Mouse (Mus musculus): Measurements from ENCODE around the gene Cmc2. TPM values are rescaled to one million over a fixed set of nuclear protein-coding genes. Genes with fewer than 3 reads are reported as not detected.

Gene Cmc2
- total RNA-seq (2022) = 10 to 100 TPM; 11.8 to 13.6 (median 13.1) TPM

DNA sequence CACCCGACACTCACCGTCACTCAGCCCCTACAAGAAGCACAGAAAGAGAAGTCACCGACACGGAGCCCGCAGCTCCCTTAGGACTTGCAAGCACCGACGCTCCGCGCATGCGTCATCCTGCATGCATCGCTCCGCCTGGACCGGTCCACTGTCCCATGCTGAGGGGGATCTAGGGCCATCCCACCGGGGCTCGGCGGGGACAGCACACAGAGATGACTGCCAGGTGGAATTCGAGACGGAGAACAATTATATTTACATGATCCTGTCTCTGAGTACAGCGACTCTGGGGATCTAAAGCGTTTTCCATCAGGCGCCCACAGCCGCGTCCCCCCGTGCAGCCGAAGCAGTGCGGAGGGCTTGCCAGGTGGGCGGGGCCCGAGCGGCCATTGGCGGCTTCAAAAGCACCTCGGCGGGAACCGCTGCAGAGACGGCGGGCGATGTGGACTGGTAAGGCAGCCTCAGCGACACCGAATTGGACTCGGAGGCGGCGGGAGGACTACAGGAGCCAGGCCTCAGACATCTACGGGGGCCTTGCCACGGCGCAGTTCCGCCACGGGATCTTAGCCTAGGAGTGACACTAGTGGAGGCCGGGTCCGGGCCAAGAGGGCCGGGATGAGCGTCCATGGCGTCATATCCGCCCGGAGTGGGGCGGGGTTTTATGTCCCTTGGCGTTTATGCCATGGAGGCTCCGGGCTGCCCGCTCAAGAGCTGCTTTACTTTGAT is at the start of gene Cmc2, which contains the start of gene Cenpn:
Cmc2 (minus strand) TSS at position 119 of the 723 bp plus-strand sequence.
Cenpn (plus strand) TSS at position 394 of the 723 bp plus-strand sequence.
- DNase-seq (ENCODE audit: low spot score in 2 of 2) = peak; percentile 85 to 90

DNA sequence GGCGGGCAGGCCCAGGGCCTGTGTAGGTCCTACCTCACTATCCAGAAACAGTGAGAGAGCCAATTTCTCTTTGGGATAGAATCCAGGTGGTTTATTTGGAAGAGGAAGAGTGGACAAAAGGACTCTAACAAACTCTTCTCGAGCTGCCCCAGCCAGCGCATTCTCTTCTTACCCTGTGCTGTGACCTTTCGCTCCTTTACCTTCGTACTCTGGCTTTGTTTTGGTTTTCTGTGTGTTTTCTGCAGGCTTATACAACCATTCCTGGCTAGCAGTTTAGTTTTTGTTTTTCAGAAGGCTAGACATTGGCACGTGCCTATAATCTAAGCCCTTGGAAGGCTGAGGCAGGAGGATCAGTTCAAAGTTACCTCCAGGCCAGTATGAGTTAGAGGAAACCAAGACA is 48.3 kb upstream of the Cmc2 start:
- no peak for DNase-seq (ENCODE audit: low spot score in 2 of 2)

DNA sequence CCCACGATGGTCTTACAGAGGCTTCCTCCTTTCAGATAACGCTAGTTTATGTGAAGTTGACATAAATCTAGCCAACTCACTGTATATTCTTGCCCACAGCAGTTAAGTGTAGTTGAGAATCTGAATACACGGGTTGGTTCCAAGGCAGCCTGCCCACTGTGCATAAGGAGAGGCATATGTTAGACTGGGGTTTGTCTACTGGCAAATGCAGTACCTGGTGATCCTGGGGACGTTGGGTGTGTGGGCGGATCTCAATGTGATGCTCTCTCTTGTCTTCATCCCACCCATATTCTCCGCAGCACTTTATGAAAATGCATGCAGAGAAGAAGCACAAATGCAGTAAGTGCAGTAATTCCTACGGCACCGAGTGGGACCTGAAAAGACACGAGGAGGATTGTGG is 33.2 kb upstream of the Cmc2 start:
- DNase-seq (ENCODE audit: low spot score in 2 of 2) = peak; percentile 83 to 88

- no peak for DNase-seq (ENCODE audit: low spot score in 2 of 2)
Observed at GRCm38 (mm10) chr8:116952428-116952827, 31.2 kb upstream of the Cmc2 start.

DNA sequence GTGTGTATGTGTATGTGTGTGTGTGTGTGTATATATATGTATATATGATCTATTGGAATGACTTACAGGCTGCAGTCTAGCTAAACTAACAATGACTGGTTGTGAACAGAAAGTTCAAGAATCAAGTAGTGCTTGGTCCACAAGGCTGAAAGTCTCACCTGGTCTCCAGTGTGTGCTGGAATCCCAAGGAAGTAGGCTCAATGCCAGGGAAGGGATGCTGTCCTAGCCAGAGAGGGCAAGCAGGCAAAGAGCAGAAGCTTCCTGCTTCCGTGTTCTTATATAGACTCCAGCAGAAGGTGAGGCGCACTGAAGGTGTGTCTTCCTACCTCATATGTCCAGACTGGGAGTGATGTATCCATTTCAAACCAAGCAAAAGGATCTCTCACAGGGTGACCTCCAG is 30.5 kb upstream of the Cmc2 start:
- DNase-seq (ENCODE audit: low spot score in 2 of 2) = no peak

GRCm38 (mm10) chr8:116951369-116951768 is 30.1 kb upstream of the Cmc2 start:
- DNase-seq (ENCODE audit: low spot score in 2 of 2) = no peak

- DNase-seq (ENCODE audit: low spot score in 2 of 2) = no peak
Observed at GRCm38 (mm10) chr8:116947589-116947988, 26.3 kb upstream of the Cmc2 start.

DNA sequence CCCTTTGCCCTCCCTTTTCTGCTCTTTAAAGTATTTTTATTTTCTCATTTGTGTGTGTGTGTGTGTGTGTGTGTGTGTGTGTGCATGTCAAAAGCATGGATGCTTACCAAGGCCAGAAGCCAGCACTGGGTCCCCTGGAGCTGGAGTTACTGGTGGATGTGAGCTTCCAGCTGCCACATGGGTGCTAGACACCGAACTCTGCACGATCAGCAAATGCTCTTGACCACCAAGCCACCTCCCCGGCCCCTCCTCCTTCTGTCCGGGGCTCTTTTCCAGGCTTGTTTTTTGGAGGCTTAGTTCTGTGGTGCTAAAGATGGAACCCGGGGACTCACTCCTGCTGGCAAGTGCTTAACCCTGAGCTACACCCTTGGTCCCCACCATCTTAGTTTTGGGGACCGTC is 25.6 kb upstream of the Cmc2 start:
- no peak for DNase-seq (ENCODE audit: low spot score in 2 of 2)

- DNase-seq (ENCODE audit: low spot score in 2 of 2) = peak in 1 of 2 experiments; percentile 23
Observed at GRCm38 (mm10) chr8:116946268-116946838, 25.1 kb upstream of the Cmc2 start.

DNA sequence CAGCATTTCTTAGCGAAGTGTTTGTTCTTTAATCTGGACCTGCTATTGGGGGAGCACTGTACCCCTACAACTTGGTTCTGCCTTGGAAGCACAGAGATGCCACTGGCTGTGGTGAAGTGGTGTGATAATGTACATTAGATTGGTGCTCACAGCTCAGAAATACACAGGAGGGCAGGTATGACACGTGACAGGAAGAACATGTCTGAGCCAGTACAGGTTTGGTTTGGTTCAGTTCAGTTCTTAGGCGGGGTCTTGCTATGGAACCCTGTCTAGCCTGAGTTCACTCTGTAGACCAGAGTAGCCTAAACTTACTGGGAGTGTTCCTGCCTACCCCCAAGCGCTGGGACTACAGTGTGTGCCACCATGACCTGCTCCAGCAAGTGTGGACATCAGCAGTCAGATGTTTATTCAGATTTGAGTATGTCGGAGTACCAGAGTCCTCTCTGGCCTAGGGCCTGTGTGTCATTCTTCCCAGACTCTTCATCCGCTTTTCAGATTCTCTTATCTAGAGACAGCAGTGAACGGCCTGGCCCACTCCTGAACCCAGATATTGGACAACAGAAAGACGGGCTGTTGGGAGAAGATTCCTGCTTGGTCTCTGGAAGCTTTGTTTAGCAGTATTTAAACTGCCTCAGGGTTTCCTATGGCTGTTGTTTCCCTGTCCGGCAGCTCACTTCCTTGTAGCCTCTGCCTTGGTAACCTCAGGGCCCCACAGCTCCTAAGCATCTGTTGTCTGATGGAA is 24.1 kb upstream of the Cmc2 start:
- DNase-seq (ENCODE audit: low spot score in 2 of 2) = no peak

- no peak for DNase-seq (ENCODE audit: low spot score in 2 of 2)
Observed at GRCm38 (mm10) chr8:116944385-116944696, 23.1 kb upstream of the Cmc2 start.

GRCm38 (mm10) chr8:116943555-116944384 is 22.5 kb upstream of the Cmc2 start:
- DNase-seq (ENCODE audit: low spot score in 2 of 2) = no peak

- DNase-seq (ENCODE audit: low spot score in 2 of 2) = peak; percentile 59 to 72
Observed at GRCm38 (mm10) chr8:116943161-116943554, 21.9 kb upstream of the Cmc2 start, which contains the start of gene Atmin. TSS of gene Atmin (plus strand) at chr8:116943393.

GRCm38 (mm10) chr8:116942284-116943058 is 21.2 kb upstream of the Cmc2 start:
- DNase-seq (ENCODE audit: low spot score in 2 of 2) = no peak

- no peak for DNase-seq (ENCODE audit: low spot score in 2 of 2)
Observed at GRCm38 (mm10) chr8:116935506-116935905, 14.3 kb upstream of the Cmc2 start.

DNA sequence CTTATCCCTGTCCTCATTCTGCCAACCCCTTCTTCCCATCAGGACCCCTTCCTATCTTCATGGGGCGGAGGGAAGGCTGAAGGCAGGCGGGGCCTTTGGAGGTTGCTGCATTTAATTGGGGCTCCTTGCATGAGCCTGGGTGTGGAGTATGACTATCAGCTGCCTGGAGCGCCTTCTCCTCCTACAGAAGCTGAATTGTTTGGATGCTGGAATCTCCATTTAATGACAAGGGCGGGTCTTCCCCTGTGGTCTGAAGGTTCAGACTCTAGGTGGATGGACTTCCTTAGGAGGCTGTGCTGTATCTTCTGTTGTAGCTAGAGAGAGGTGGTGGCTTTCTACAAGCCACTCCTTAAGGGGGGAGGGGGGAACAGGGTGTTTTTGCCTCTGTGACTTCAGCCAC is 13.7 kb upstream of the Cmc2 start:
- no peak for DNase-seq (ENCODE audit: low spot score in 2 of 2)

DNA sequence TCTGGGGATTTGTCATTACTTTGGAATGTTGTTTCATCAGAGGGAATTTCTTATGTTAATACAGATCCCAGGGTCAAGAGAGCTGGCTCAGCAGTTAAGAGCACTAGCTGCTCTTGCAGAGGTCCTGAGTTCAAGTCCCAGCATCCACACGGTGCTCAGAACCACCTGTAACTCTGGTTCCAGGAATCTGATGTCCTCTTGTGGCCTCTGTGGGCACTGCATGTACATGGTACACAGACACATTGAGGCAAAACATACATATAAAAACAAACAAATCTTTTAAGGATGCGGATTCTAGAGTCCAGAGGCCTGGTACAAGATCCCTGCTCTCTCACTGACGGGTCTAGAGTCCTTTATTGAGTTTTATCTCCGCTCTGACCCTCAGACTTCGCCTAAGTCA is 7.3 kb upstream of the Cmc2 start:
- DNase-seq (ENCODE audit: low spot score in 2 of 2) = no peak

DNA sequence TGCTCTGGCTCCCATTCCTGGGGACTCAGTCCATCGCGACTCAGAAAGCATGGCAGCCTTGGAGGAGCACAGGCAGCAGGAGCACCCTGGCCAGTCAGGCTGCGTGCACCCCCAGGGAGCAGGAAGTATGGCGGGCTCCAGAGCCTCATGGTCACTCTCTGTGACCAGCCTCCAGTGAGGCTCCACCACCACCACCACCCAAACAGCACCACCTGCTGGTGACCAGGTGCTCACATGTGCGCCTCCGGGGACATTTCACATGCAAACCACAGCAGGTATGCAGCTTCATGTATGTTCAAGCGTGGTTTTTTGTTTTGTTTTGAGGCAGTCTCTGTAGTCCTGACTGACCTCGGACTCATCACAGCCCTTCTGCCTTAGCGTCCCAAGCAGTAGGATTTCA is 6.6 kb upstream of the Cmc2 start:
- DNase-seq (ENCODE audit: low spot score in 2 of 2) = no peak

DNA sequence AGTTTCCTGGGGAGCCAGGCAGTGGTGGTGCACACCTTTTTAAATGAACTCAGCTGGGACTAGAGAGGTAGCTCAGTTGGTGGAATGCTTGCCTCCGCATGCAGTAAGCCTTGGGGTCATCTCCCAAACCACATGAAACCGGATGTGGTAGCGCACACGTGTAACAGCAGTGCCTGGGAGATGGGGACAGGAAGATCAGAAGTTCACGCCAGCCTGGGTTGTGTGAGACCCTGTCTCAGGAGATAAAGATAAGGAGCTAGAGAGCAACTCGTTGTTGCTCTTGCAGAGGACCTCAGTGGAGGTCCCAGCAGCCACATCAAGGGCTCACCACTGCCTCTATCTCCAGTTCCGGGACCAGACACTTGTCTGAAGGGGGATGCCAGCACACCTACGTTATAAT is 2.3 kb upstream of the Cmc2 start:
- no peak for DNase-seq (ENCODE audit: low spot score in 2 of 2)

DNA sequence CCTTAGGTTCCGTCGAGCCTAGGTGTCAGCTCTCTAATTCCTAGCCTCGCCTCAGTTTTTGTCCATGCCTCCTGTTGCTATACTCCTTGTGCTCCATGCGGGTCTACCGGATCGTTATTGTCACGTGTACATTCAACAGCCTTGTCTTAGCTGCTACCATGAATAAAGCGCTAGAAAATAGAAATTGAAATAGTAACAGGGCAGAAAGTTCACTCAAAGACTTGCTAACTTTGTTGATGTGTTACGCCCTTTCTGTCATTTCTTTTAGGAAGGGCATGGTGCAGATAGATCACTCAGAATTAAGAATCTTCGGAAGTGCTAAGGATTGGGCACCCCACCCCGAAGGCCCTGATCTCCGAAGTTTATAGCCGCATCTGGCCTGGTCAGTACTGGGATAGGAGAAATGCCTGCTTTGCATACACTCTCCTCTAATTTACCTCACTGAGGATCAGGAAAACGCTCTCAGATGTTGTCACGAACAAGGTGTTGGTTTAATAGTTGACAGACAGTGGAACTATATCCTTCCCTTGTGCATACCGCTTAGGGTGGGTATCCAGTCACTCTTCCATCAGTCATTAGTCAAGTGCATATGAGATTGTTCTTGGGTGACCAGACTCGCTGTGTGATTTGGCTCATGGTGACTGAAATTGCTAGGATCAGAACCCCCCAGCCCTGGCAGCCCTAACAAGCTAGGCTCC is 954 bp upstream of the Cmc2 start:
- DNase-seq (ENCODE audit: low spot score in 2 of 2) = no peak
